In genomic region chr10:70077452-70077851, GRCm38 (mm10) we compare ENCODE assay signal across 16 mouse cellular contexts. TPM values are rescaled to one million over a fixed set of nuclear protein-coding genes. Genes with fewer than 3 reads are reported as not detected.
A peak's percentile ranks its signal among the peaks of the same experiment; 100 is the strongest.
DNase-seq lines count a peak whose midpoint lies in the region; ATAC-seq and TF ChIP-seq lines count a peak whose summit lies in the region.
"Had no signal": no experiment of that assay in that cellular context is flagged by ENCODE, and none has a peak within 500 bp of the region (broad histone marks: within the 10 kb centered on the region; RNA-seq: fewer than 3 reads in every experiment).

No protein-coding gene starts in this region.

- H3K27ac ChIP-seq in layer of hippocampus, adult 2 months = peak overlapping the region; percentile 55; the same call in 1 of the 2 replicates
- H3K27ac ChIP-seq: limb, embryonic 13.5 days had no signal

- intact Hi-C loops in left cerebral cortex, postnatal 25 days (cut with DNase I) = no loop called here

- no peak for TF ChIP-seq CTCF in layer of hippocampus, adult 2 months (conservative IDR thresholded peaks at IDR 0.05)

- DNase-seq in cerebellum, postnatal 10 days = peak; percentile 51 to 62
- DNase-seq in cerebellum, adult 11-12 months = no peak
- peak in 1 of 2 experiments; percentile 29 for DNase-seq in layer of hippocampus, adult 2 months (ENCODE audit: low spot score in 2 of 2)
- DNase-seq in layer of hippocampus, postnatal 14 days (ENCODE audit: low spot score in 2 of 2) = no peak
- DNase-seq in brain, adult 2 months (ENCODE audit: low read depth, low spot score) = peak; percentile 77
- peak; percentile 53 to 62 for DNase-seq in left cerebral cortex, postnatal 25 days (ENCODE audit: low spot score in 2 of 2)
- no peak for DNase-seq in spleen, adult 18-20 months
- DNase-seq: cerebellum, adult 9-10 months; gastrocnemius, postnatal 14 days; heart, postnatal 4 days; kidney, adult 2 months; kidney, postnatal 4 days; lung, postnatal 36 days had no signal

- ATAC-seq in monocyte, adult 5-6 weeks (replicated peaks; ENCODE audit: insufficient number of reproducible peaks, low FRiP score, low TSS enrichment, poor library complexity, severe bottlenecking) = no peak
- ATAC-seq: Patski had no signal

- H3K4me3 ChIP-seq in layer of hippocampus, adult 2 months = no peak overlapping the region
- H3K4me3 ChIP-seq: limb, embryonic 13.5 days had no signal

RNA-seq across cellular contexts. Expression of gene Ccdc6, which starts 19.5 kb away (rescaled TPM):
- total RNA-seq in layer of hippocampus, adult 2 months (2021) = 10 to 100 TPM; 60.5 to 65.6 TPM
- total RNA-seq in layer of hippocampus, postnatal 14 days (2021) = 10 to 100 TPM; 65.7 to 66.3 TPM
- total RNA-seq in left cerebral cortex, postnatal 25 days (2021) = 10 to 100 TPM; 52.0 to 55.3 TPM
- total RNA-seq in monocyte, adult 5-6 weeks (2017) = 9.9 to 21.5 TPM (median 17.3 TPM) in 3 replicates

Comparison
In these comparisons a context has a peak if more than half of its experiments do, and no peak if none do; other contexts are left out.
1. DNase-seq: peak in cerebellum, postnatal 10 days (2 of 2), brain, adult 2 months (single experiment) and left cerebral cortex, postnatal 25 days (2 of 2); none in cerebellum, adult 11-12 months (single experiment), layer of hippocampus, postnatal 14 days (0 of 2) and spleen, adult 18-20 months (0 of 2).